Mouse (Mus musculus) spleen, adult 2 months (tissue): Measurements from ENCODE around the gene Zbtb16. TPM values are rescaled to one million over a fixed set of nuclear protein-coding genes. Genes with fewer than 3 reads are reported as not detected.

ENCODE experiments used
- DNase-seq, 2 experiments: peaks; one replicate each; pipeline versions ENCODE4 v3.0.0 to v3.0.0-alpha.2; 2012 to 2021; ENCODE audit warnings: low spot score in 2 of 2, low read depth in 1 of 2
- H3K27ac ChIP-seq: fragments of 200-500 bp; 2 replicates; pipeline ENCODE4 v1.5.1; 2012; ENCODE audit warnings: low read length, inconsistent platforms; ENCODE audit not compliant: insufficient read depth
- H3K27me3 ChIP-seq: fragments of 200-500 bp; 2 replicates; pipeline ENCODE4 v1.6.1; 2012; ENCODE audit warnings: mild to moderate bottlenecking, moderate library complexity, low read length, inconsistent platforms; ENCODE audit not compliant: control insufficient read depth, insufficient read depth
- H3K36me3 ChIP-seq: fragments of 200-500 bp; 2 replicates; pipeline ENCODE4 v1.6.1; 2012; ENCODE audit warnings: mild to moderate bottlenecking, low read length, inconsistent platforms; ENCODE audit not compliant: control insufficient read depth, insufficient read depth
- H3K4me1 ChIP-seq: fragments of 200-500 bp; 2 replicates; pipeline ENCODE4 v1.6.1; 2011; ENCODE audit warnings: inconsistent platforms; ENCODE audit not compliant: control insufficient read depth, insufficient read depth, insufficient read length
- H3K4me3 ChIP-seq: fragments of 200-500 bp; 2 replicates; pipeline ENCODE4 v1.5.1; 2011; ENCODE audit warnings: mild to moderate bottlenecking, inconsistent platforms; ENCODE audit not compliant: insufficient read depth, insufficient read length; ENCODE audit errors: extremely low read depth
- CTCF ChIP-seq: fragments of 200-500 bp; IDR thresholded peaks from 2 replicates; pipeline ENCODE4 v1.5.1; 2011; ENCODE audit warnings: mild to moderate bottlenecking, inconsistent platforms; ENCODE audit not compliant: insufficient read depth, insufficient read length, insufficient replicate concordance; ENCODE audit errors: extremely low read depth
- POLR2A ChIP-seq: fragments of 200-500 bp; IDR thresholded peaks from 2 replicates; pipeline ENCODE4 v1.6.1; 2011; ENCODE audit warnings: low read depth, low read length, inconsistent platforms
- WGBS: fragments of 180-500 bp; shearing (Covaris S2); methylation state at CpG from one replicate; pipeline ENCODE4 v1.1.7; 2018; 5-methylcytosine and 5-hydroxymethylcytosine counted together
- polyA plus RNA-seq: library from polyadenylated mRNA; depleted of rRNA; stranded (reverse); fragments of >200 nt; gene quantifications from 2 replicates; pipeline ENCODE4 v1.2.3, GENCODE M21; 2012

The Zbtb16 gene
- polyA plus RNA-seq, 1 experiment: 2.5 TPM

DNA sequence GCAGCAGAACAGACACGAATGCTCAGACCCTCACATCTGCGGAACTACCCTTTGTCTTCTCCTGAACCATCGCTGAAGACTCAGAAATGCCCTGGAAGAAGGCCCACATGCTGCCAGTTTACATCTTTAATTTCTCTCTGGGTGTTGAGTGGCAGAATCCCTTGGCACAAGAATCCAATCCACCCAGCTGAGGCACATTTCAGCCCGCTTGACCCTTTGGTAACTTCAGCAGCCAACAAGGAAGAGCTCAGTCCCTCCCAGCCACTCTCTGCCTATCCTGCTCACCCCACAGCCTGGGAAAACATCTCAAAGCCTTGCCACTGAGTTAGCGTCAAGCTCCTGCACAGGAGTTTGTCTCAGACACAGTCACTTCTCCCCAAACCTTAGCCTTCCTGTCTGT, 162.2 kb downstream of the Zbtb16 start:
- no peak for DNase-seq
- WGBS: 90% methylated on average over 5 of the region's 5 CpGs
- H3K27me3 ChIP-seq: no peaks in the 10 kb centered on the region
- no peak overlapping the region for H3K27ac ChIP-seq
- H3K4me1 ChIP-seq: no peaks in the 10 kb centered on the region
- no peak overlapping the region for H3K4me3 ChIP-seq
- H3K36me3 ChIP-seq: no peaks in the 10 kb centered on the region
- TF ChIP-seq POLR2A (no peak), CTCF (no peak)

DNA sequence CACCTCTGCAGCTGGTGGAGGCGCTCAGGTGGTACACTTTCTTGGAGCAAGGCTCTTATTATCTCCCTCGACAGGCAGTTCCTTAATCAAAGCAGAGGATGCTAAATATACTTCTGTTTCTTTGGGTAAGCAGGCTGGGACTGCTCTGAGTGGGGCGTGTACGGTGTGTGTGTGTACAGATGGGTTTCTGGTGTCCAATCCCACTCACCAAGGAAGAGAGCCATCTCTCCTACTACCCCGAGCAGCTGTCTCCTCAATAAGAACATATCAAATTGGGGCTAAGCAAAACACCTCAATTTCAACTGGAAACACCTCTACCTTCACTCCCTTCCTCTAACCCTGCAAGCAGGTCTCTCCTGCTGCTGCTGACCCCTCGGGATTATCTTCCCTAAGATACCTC, 162.8 kb downstream of the Zbtb16 start:
- TF ChIP-seq POLR2A: no peak
- no peak for TF ChIP-seq CTCF
- no peak overlapping the region for H3K27ac ChIP-seq
- H3K27me3 ChIP-seq: no peaks in the 10 kb centered on the region
- H3K4me1 ChIP-seq: no peaks in the 10 kb centered on the region
- 74% methylated on average over 6 of the region's 6 CpGs for WGBS
- H3K36me3 ChIP-seq: no peaks in the 10 kb centered on the region
- DNase-seq: no peak
- no peak overlapping the region for H3K4me3 ChIP-seq

- Histone ChIP-seq H3K27me3 (no peaks in the 10 kb centered on the region), H3K4me3 (no peak overlapping the region), H3K36me3 (no peaks in the 10 kb centered on the region), H3K27ac (no peak overlapping the region), H3K4me1 (no peaks in the 10 kb centered on the region)
- TF ChIP-seq POLR2A (no peak), CTCF (no peak)
- DNase-seq: no peak
These were observed 164.2 kb downstream of the Zbtb16 start for GRCm38 (mm10) chr9:48671841-48672240.

DNA sequence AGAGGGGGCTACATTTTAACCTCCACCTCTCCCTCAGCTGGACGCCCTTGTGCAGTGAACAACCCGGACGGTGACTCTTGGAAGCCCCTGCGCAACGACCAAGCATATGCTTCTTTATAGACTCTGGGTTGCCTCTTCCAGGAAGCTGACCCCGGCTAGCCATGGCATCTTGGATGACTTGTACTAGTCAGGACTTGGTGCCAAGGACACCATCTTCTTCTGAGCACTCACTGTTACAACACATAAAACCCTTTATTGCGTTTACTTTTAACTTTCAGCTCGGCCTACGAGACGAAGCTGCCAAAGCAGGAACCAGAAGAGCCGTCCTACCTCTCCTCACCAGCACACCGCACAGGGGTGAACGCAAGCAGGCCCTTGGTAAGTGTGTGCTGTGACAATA, 165.9 kb downstream of the Zbtb16 start:
- TF ChIP-seq CTCF (no peak), POLR2A (no peak)
- no peak overlapping the region for H3K27ac ChIP-seq
- WGBS: 91% methylated on average over 13 of the region's 13 CpGs

DNA sequence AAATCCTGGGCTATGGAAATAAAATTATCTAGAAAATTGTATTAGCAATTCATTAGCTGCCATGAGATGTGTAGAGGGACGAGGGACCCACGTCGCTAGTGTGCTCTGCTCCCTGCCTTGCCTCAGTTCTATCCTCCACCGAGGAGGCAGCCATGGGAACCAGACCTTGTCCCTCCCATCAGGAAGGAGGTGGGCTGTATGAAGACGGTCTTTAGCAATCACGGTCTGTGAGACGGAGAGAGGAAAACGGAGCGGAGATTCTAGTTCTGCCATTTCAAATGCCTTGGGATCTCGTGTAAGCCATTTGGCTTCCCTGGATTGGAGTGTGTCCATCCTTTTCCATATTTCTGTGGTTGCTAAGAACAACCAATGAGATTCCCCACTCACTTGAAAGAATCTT, 166.3 kb downstream of the Zbtb16 start:
- Histone ChIP-seq H3K27ac (no peak overlapping the region), H3K4me3 (no peak overlapping the region), H3K36me3 (no peaks in the 10 kb centered on the region), H3K4me1 (no peaks in the 10 kb centered on the region), H3K27me3 (no peaks in the 10 kb centered on the region)
- TF ChIP-seq POLR2A (no peak), CTCF (no peak)
- DNase-seq: no peak
- 89% methylated on average over 10 of the region's 10 CpGs for WGBS

More for the DNA sequence above, 165.9 kb downstream of the Zbtb16 start:
- Histone ChIP-seq H3K4me1 (no peaks in the 10 kb centered on the region), H3K4me3 (no peak overlapping the region), H3K36me3 (no peaks in the 10 kb centered on the region), H3K27me3 (no peaks in the 10 kb centered on the region)
- DNase-seq: no peak

DNA sequence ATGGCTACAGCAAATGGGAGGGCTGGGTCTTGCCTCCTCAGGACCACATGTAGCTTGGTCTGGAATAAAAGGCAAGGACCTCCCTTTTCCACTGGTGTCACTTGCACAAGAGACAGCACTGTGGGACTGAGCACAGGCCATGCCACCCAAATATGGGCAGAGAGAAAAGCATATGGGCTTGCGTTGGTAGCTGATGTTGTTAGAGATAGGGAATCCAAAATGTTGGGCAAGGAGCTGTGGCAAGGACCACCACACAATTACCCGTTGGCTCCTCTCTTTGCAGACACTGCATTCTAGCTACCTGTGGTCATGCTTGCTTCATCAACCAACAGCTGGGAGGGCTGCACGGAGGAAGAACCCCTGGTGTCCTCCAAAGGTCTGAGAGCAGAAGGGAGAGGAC, 169.3 kb downstream of the Zbtb16 start:
- DNase-seq: no peak
- Histone ChIP-seq H3K27ac (no peak overlapping the region), H3K36me3 (no peaks in the 10 kb centered on the region), H3K4me3 (no peak overlapping the region), H3K4me1 (no peaks in the 10 kb centered on the region), H3K27me3 (no peaks in the 10 kb centered on the region)
- WGBS: 80% methylated on average over 3 of the region's 3 CpGs
- TF ChIP-seq CTCF (no peak), POLR2A (no peak)

GRCm38 (mm10) chr9:48663052-48663433, 173.0 kb downstream of the Zbtb16 start:
- WGBS: 82% methylated on average over 13 of the region's 13 CpGs
- no peaks in the 10 kb centered on the region for H3K4me1 ChIP-seq
- no peak for TF ChIP-seq POLR2A
- no peak overlapping the region for H3K27ac ChIP-seq
- no peaks in the 10 kb centered on the region for H3K27me3 ChIP-seq
- no peaks in the 10 kb centered on the region for H3K36me3 ChIP-seq
- DNase-seq: no peak
- no peak overlapping the region for H3K4me3 ChIP-seq
